Mouse (Mus musculus): ENCODE measurements at regions not wholly inside any gene's neighbourhood (a gene's known extent, or its start where the extent isn't known, plus 50 kb on each side); places are given as distances from the start of the nearest gene placed in this dataset.

- DNase-seq (ENCODE audit: low spot score) = no peak
Observed at GRCm38 (mm10) chr3:29890764-29891163, 657.0 kb downstream of the Mecom start.

GRCm38 (mm10) chr3:29890286-29890685 is 657.5 kb downstream of the Mecom start:
- no peak for DNase-seq (ENCODE audit: low spot score)

DNA sequence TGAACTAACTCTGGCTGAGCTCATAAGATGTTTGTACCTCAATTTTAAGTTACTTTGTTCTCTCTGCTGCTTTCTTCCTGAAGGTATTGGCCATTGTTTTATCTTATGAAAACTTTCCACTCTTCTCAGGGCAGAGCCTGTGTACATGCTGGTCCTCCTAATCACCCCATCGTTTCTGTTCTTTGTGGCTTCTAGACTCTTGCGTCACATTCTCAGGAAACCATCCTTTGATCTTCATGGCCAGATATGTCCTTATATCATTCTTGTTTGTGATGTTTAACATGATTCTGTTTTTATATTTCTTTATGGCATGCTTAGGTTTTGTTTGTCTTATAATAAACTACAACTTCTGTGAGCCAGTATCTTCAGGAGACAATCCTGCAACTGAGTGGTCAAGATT is 658.2 kb downstream of the Mecom start:
- DNase-seq (ENCODE audit: low spot score) = no peak

DNA sequence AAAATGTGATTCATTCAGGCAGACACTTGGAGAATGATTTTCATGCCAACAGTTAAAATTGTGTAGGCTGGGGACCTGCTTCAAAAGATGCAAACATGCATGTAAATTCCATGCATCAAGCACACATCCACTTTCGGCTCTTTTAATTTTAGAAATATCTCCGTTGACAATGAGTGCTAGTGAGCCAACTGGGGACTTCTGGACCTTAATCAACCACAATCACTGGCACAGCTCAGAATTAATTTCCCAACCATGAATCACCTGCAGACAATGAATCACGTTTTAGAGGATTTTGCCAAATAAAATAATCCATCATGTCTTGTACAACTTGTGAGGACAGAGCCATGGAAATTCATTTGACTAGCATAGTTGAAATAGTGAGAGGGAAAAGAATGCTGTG is 667.8 kb downstream of the Mecom start:
- no peak for DNase-seq (ENCODE audit: low spot score)

GRCm38 (mm10) chr3:29875768-29876167 is 672.0 kb downstream of the Mecom start:
- DNase-seq (ENCODE audit: low spot score) = no peak

GRCm38 (mm10) chr3:29862437-29862836 is 685.4 kb downstream of the Mecom start:
- DNase-seq (ENCODE audit: low spot score) = no peak

DNA sequence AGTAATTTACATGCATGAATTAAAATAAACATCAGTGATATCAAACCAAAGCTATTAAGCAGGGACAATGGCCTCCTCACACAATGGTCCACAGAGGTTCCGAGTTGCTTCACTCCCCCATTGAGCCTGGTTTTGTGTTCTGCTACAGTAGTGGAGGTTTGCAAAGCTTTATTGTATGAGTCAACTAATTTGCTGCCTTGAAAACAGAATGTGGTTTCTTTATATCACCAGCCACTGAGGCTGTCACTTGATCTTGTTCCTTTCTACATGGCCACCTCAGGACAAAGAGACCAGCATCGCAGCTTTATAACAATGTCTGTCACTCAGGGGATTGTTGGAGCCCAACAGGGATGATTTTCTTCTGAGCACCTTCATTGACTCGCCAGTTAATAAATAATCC is 695.3 kb downstream of the Mecom start:
- no peak for DNase-seq (ENCODE audit: low spot score)

DNA sequence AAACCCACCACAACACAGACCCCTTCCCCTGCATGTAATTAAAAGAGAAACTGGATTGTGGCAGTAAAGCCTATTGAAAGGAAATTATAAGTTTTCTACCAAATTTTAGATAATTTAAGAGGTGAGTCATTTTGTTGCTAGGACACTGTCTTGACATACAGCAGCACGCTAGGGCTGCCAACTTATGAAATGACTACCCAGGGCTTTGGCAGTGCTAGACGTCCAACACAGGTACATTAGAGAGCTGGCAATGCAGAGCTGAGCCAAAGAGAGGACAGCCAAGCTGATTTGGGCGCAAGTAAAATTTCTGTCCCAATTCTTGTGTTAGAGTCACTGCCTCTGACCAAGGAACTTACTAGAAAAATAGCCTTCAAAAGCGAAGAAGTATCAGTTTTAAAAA is 712.4 kb downstream of the Mecom start:
- no peak for DNase-seq (ENCODE audit: low spot score)

DNA sequence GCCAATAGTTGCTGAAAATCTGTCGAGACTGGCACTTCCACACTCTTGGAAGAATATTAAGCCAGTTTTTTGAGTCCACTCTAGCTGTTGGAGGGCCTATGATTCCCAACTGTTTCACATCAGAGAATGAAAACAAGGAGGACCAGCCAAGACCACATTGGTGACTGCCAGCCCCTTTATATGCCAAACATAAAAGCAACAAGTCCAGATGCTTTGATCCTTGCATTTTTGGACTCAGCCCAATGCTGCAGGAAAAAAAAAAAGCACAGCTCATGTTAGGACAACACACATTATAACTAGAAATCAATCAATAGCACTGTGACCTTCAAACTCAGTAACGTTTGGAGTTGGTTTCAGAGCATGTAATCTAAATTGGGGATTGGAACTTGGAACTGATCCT is 712.9 kb downstream of the Mecom start:
- DNase-seq (ENCODE audit: low spot score) = no peak

- no peak for DNase-seq (ENCODE audit: low spot score)
Observed at GRCm38 (mm10) chr3:29831346-29831745, 716.5 kb downstream of the Mecom start.

GRCm38 (mm10) chr3:29822622-29823370 is 725.0 kb downstream of the Mecom start:
- DNase-seq (ENCODE audit: low spot score) = no peak

DNA sequence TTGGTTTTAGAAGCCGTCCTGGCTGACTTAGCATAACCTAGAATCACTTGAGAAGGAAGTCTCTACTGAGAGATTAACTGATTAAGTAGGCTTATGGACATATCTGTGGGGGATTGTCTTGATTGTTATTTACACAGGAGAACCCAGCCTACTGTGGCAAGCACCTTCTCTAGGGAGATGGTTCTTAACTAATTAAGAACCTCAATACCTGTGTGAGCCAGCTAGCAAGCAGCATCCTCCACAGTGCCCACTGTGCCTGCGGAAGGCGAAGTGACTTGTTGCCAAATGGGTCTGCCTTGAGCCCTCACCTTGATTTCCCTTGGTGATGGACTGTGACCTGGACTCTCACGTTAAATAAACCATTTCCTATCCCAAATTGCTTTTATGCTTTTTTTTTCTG is 730.8 kb downstream of the Mecom start:
- DNase-seq (ENCODE audit: low spot score) = no peak

DNA sequence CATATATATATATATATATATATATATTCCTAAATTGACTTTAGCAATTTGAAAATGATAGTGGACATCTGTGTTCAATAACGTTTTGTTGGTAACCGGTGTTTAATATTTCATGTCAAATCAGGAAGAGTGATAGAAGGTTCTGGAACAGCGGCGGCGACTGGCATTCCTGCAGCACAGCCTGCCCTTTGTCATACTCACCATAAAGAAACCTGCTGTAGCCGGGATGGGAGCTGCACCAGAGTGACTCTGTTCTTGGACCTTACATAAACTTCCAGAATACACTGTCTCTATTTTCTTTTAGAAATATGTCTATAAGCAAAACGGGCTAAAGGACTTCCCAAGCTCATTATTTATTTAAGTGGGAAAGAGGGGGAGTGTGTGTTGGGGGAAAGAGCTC is 731.5 kb downstream of the Egfem1 start:
- DNase-seq (ENCODE audit: low spot score) = no peak

GRCm38 (mm10) chr3:29812480-29813240 is 730.8 kb downstream of the Egfem1 start:
- peak; percentile 9 for DNase-seq (ENCODE audit: low spot score)

GRCm38 (mm10) chr3:29806046-29806445 is 724.2 kb downstream of the Egfem1 start:
- DNase-seq (ENCODE audit: low spot score) = no peak

- no peak for DNase-seq (ENCODE audit: low spot score)
Observed at GRCm38 (mm10) chr3:29803456-29803855, 721.6 kb downstream of the Egfem1 start.

DNA sequence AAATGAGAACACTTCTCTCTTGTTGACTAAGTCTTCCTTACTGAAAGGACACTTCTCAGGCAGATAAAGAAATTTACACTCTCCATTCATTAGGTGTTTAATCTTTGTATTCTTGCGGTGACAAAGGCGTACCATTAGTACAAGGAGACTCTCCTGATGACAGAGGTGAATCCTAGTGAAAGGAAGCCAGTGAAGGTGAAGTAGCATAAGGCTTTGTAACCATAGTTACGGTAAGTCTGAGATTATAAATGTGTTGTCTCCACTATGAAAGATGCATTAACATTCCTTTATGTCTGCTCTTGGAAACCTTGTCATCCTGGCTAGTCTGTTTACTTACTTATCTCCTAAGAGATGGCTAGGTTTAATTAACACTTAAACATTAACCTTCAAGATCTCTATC is 719.3 kb downstream of the Egfem1 start:
- no peak for DNase-seq (ENCODE audit: low spot score)

DNA sequence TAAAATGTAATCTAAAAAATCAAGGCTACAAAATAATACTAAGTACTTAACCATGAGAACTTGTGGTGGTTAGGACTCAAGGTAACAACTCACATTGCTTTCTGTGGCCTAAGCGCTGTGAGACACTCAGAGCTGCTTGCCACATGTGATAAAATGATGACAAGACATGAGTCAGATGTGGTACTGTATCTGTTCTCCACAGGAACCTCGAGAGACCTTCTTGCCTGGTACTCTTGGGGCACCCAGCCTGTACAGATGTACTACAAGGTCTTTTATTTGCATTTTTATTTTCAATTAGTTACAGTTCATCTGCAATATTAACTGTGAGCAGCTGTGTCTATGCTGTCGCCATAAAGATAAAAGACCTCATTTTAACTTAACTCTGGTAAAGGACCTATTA is 692.5 kb downstream of the Egfem1 start:
- DNase-seq (ENCODE audit: low spot score) = no peak

DNA sequence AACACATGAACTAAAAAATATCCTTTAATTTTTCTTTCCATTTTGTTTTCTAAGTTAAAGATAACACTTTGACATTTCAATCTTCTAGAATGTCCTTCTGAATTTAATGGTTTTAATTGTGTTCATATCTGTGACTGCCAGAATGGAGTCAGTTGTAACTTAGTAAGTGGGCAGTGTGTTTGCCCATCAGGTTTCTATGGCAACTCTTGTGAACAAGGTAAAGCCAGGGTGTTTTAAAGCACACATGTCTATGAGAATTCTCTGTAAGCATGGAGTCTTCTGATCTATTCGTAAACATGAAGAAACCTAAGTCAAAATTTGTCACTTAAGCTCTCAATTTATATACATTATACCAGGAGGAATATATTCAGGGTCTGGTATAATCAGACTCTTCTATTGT is 689.4 kb downstream of the Egfem1 start:
- no peak for DNase-seq (ENCODE audit: low spot score)

- no peak for DNase-seq (ENCODE audit: low spot score)
Observed at GRCm38 (mm10) chr3:29768592-29768991, 686.8 kb downstream of the Egfem1 start.

DNA sequence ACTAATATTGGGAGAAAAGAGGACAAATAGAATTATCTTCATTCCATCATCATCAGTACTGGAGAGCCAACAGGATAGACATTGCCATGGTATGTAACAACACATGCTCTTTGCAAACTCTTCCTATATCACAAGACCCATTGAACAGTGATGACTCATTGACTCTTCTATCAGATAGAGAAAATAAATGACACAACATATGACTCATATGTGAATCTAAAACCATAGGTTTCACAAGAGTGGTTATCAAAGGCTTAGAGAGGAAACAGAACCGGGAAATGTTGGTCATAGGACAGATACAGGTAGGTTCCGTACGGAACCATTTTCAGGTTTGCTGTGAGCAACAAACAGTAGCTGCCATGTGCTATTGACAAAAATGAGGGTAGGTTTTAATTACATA is 682.2 kb downstream of the Egfem1 start:
- DNase-seq (ENCODE audit: low spot score) = no peak

DNA sequence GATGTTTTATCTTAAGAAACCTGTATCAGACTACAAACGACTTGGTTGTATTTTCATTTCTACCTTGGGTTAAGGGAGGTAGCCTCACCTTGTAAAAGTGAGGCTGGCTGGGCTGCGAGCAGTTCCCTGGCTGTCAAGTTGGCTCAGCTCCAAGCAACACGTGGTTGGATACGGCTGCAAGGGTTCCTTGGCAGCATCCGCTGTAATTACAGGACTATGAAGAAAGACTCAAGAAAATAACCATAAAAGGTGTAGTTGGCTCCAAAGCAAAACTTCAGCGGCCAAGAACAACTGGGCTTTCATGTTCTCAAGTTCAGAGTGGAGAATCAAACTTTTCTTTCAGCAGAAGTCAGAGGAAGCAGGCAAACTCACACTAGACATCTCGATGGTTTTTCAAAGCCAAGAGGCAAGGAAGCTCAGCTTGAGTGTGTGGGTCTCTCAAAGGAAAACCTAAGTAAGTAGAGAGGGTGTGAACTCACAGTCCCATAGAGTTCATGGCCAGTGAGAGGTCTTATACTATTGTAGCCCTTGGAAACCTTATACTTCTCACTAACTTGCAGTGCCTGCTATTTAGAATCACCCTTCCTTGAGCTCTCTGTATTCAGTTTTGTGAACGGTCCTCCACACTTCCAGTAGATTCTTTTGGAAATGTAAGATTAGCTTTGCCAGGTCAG is 676.1 kb downstream of the Egfem1 start:
- DNase-seq (ENCODE audit: low spot score) = peak; percentile 62

All from urinary bladder, postnatal 14 days (tissue).